Mouse (Mus musculus): ENCODE results near the gene Slc25a3. TPM values are rescaled to one million over a fixed set of nuclear protein-coding genes. Genes with fewer than 3 reads are reported as not detected.

Gene Slc25a3
- polyA plus RNA-seq, 1 experiment from 2014 or later, result 602 TPM

DNA sequence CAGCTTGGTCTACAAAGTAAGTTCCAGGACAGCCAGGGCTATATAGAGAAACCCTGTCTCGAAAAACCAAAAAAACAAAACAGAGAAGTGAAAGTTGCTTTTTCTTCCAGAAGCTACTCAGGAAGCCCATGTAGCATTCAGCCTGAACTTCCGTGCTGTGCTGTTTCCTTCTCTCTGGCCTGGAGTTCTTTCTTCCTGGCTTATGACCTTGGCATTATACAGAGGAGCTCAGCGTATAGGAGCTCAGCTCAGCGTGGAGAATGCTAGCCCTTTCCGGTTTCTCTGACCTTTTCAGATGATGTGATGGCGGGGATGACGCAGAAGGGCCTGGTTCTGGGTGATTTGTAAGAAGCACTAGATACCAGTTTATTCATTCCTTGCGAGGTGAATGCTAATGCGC is 13.5 kb upstream of the Slc25a3 start:
- Histone ChIP-seq H3K4me1 (peaks cover 13% of the 10 kb centered on the region; the same call in 1 of the 2 replicates), H3K9me3 (no peaks in the 10 kb centered on the region), H3K4me3 (no peak overlapping the region), H3K27ac (no peak overlapping the region), H3K27me3 (ENCODE audit: insufficient read depth, poor library complexity, severe bottlenecking) (no peaks in the 10 kb centered on the region), H3K36me3 (no peaks in the 10 kb centered on the region)
- DNase-seq (ENCODE audit: low spot score), result no peak
- 83% methylated on average over 9 of the region's 9 CpGs for WGBS

DNA sequence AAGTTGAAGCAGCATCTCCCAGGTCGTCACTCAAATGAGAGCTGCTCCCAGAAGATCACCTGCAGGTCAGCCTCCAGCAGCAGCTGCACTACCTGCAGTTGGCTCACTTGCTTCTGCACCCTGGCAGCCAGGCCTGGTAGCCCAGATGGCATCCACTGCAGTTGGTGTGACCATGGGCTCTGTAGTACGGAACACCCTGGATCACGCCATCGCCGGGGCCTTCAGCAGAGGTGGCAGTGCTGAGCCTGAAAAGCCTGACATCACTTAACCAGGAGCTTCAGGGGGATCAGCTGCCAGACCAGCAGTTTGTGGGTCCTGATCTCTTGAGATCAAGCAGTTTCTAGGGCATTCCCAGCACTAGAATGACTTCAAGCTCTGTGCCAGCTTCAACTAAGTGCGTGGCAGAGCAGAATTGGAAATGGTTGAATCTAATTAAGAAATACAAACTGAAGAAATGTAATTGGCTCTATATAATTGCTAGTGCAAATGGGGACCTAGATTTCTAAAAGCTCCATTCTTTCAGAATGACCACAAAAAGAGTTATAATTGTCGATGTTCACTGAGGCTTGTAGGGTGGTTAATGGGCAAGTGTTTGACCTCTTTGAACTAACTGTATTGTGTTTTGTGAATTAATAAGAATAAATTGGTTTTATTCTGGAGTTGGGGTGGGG is 11.6 kb upstream of the Slc25a3 start:
- no peak overlapping the region for H3K27ac ChIP-seq
- peaks cover 13% of the 10 kb centered on the region; the same call in 1 of the 2 replicates for H3K4me1 ChIP-seq
- H3K36me3 ChIP-seq, result no peaks in the 10 kb centered on the region
- WGBS, result 89% methylated on average over 7 of the region's 7 CpGs
- no peak overlapping the region for H3K4me3 ChIP-seq
- no peak for DNase-seq (ENCODE audit: low spot score)
- no peaks in the 10 kb centered on the region for H3K9me3 ChIP-seq
- H3K27me3 ChIP-seq (ENCODE audit: insufficient read depth, poor library complexity, severe bottlenecking), result no peaks in the 10 kb centered on the region

DNA sequence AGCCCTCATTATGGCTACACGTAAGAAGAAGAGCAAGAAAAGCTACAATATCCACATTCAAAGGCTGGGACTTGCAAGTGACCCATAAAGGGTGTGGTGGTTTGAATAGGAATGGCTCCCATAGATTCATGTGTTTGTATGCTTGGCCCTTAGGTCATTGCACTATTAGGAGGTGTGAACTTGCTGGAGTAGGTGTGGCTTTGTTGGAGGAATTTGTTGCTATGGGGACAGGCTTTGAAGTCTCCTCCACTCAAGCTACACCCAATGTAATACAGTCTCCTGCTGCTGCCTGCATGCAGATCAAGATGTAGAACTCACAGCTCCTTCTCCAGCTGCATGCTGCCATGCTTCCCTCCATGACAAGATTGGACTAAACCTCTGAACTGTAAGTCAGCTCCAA is 7.7 kb upstream of the Slc25a3 start:
- DNase-seq (ENCODE audit: low spot score), result no peak
- no peak overlapping the region for H3K4me3 ChIP-seq
- H3K9me3 ChIP-seq, result no peaks in the 10 kb centered on the region
- H3K27ac ChIP-seq, result no peak overlapping the region
- WGBS, result 90% methylated on average over 1 of the region's 1 CpGs
- peaks cover 12% of the 10 kb centered on the region; the same call in 1 of the 2 replicates for H3K4me1 ChIP-seq
- H3K27me3 ChIP-seq (ENCODE audit: insufficient read depth, poor library complexity, severe bottlenecking), result no peaks in the 10 kb centered on the region
- no peaks in the 10 kb centered on the region for H3K36me3 ChIP-seq

DNA sequence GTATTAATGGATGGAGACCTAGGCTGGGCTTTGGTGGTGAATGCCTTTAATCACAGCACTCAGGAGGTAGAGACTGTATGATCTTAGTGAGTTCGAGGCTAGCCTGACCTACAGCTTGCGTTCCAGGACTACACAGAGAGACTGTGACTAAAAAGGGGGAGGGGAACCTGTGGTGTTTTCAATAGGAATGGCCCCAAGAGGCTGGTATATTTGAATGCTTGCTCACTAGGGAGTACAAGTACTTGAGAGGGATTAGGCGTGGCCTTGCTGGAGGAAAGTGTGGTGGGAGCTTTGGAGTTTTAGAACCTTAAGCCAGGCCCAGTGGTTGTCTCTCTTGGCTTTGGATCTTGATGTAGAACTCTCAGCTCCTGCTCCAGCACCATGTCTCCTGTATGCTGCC is 6.9 kb upstream of the Slc25a3 start:
- no peaks in the 10 kb centered on the region for H3K36me3 ChIP-seq
- no peak for DNase-seq (ENCODE audit: low spot score)
- no peaks in the 10 kb centered on the region for H3K27me3 ChIP-seq (ENCODE audit: insufficient read depth, poor library complexity, severe bottlenecking)
- peaks cover 13% of the 10 kb centered on the region; the same call in 1 of the 2 replicates for H3K4me1 ChIP-seq
- no peak overlapping the region for H3K4me3 ChIP-seq
- no peaks in the 10 kb centered on the region for H3K9me3 ChIP-seq
- 81% methylated on average over 3 of the region's 3 CpGs for WGBS
- H3K27ac ChIP-seq, result no peak overlapping the region

DNA sequence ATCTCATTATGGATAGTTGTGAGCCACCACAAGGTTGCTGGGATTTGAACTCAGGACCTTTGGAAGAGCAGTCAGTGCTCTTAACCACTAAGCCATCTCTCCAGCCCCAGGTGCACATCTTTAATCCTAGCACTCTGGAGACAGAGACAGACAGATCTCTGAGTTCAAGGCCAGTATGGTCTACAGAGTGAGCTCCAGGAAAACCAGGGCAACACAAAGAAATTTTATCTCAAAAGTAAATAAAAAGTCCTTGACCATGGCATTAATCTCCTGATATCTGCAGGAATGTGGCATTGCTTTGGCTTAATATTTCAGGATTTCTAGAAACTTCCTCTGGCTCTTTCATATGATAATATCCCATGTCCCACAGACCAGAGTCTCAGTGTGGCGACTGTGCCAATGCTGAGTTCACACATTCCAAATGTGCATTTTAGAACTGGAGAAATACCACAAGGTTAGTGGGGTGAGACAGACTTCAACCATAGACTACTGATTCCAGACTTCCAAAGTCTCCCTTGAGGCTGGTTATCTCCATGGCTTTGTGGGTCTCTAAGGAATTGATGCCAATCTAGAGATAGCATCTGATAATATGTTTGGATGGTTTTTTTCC is 4.8 kb upstream of the Slc25a3 start:
- DNase-seq (ENCODE audit: low spot score), result no peak
- H3K4me3 ChIP-seq, result no peak overlapping the region
- H3K36me3 ChIP-seq, result no peaks in the 10 kb centered on the region
- 83% methylated on average over 1 of the region's 1 CpGs for WGBS
- H3K27me3 ChIP-seq (ENCODE audit: insufficient read depth, poor library complexity, severe bottlenecking), result no peaks in the 10 kb centered on the region
- peaks cover 13% of the 10 kb centered on the region; the same call in 1 of the 2 replicates for H3K4me1 ChIP-seq
- no peak overlapping the region for H3K27ac ChIP-seq
- H3K9me3 ChIP-seq, result no peaks in the 10 kb centered on the region

DNA sequence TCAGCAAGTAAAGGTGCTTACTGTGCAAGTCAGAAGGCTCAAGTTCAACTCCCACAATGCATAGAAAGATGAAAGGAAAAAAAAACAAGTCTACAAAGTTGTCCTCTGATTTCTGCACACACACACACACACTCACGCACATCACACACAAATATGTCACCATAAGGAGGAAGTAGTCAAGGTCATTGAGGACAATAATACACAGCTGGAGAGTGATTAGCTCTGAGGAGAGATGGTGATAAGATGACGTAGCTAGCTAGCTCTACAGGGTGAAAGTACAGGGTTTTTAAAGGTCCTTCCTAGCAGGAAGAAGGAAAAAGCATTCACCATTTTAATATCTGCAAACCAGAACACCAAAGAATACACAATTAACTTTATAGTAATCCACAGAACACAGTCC is 3.5 kb upstream of the Slc25a3 start:
- no peak for DNase-seq (ENCODE audit: low spot score)
- peak overlapping the region; percentile 81 for H3K27ac ChIP-seq
- 33% methylated on average over 2 of the region's 2 CpGs for WGBS
- H3K9me3 ChIP-seq, result no peaks in the 10 kb centered on the region
- no peaks in the 10 kb centered on the region for H3K27me3 ChIP-seq (ENCODE audit: insufficient read depth, poor library complexity, severe bottlenecking)
- no peak overlapping the region for H3K4me3 ChIP-seq
- H3K36me3 ChIP-seq, result no peaks in the 10 kb centered on the region
- H3K4me1 ChIP-seq, result peaks cover 13% of the 10 kb centered on the region; the same call in 1 of the 2 replicates

DNA sequence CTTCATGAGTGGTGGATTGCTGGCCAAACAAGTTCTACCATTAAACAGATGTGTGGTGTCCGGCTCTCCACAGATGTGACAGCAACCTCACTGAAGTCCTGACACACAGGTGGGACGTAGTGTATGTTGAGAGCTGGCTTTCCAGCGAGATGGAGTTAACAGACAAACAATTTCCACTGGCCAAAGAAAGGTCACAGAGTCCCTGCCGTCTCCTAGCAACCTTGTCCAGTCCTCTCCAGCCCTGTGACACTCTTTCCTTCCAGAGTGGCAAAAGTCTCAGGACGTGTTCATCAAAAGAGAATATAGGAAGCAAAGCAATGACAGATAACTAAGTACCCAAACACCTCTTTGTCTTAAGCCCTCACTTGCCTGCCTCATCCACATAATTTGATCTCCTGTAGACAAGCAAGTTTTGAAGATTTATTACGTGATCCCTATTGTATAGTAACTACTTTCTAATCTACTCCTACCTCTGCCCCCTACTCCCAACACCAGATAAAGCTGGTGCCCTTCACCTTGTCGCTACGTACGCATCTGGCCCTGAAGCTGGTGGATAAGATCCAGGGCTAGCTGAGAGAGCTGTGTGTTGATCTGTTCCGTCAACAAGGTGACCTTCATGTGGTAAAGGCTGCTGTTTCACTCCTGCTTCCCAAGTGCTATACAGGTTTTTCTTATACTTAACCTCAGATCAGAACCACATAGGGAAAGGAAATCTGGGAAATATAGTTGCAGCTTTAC is 2.9 kb upstream of the Slc25a3 start:
- H3K27ac ChIP-seq, result peak overlapping the region; percentile 81
- no peak overlapping the region for H3K4me3 ChIP-seq
- H3K9me3 ChIP-seq, result no peaks in the 10 kb centered on the region
- peaks cover 16% of the 10 kb centered on the region for H3K4me1 ChIP-seq
- no peak for DNase-seq (ENCODE audit: low spot score)
- H3K27me3 ChIP-seq (ENCODE audit: insufficient read depth, poor library complexity, severe bottlenecking), result no peaks in the 10 kb centered on the region
- WGBS, result 39% methylated on average over 10 of the region's 10 CpGs
- peaks cover 4% of the 10 kb centered on the region for H3K36me3 ChIP-seq

DNA sequence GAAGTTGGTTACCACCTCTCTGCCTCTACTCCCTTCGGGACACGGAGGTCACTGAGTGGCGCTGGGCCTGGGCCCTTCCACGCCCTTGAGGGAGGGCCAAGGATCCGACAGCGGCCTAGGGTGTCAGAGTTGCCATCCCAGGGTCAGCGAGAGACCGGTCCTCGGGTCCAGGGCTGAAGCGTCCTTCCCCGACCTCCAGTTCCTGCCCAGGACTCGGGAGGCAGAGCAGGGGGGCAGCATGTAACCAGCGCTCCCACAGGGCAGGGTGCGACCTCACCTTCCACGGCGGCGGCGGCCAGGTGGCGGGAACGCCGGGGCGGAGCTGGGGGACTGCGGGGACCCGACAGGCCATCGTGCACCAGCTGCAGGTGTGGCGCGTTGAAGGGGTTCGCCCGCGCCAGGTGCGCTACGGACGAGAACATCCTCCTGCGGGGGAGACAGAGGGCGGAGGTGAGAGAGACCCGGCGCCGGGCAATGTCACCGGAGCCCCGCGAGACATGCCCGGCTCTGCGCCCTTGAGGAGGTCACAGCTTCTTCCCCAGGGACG is 505 bp downstream of the Slc25a3 start:
- H3K4me3 ChIP-seq, result peak overlapping the region; percentile 100
- WGBS, result 0% methylated on average over 41 of the region's 44 CpGs
- DNase-seq (ENCODE audit: low spot score), result no peak

DNA sequence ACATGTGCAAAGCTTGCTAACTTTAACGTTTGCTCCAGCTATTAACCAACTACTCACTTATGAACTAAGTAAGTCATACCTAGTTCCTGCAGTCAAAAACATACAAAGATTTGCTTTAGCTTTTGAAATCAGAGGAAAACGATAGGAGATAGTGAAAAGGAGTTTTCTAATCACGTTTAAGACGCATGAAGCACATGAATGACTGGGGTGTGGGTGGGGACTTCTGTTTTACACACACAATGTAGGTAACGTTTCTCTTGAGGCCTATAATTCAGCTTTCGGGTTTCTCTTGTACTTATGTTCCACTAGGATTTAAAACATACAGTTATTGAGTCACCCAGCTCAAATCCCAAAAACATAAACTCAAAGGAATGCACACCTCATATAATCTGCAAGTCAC is 1.2 kb downstream of the Slc25a3 start:
- DNase-seq (ENCODE audit: low spot score), result no peak
- WGBS, result 31% methylated on average over 6 of the region's 6 CpGs
- Histone ChIP-seq H3K27me3 (ENCODE audit: insufficient read depth, poor library complexity, severe bottlenecking) (no peaks in the 10 kb centered on the region), H3K27ac (peak overlapping the region; percentile 100; the same call in 1 of the 2 replicates), H3K9me3 (no peaks in the 10 kb centered on the region), H3K36me3 (peaks cover 45% of the 10 kb centered on the region), H3K4me3 (peak overlapping the region; percentile 100), H3K4me1 (peaks cover 22% of the 10 kb centered on the region)

More for the DNA sequence above, 505 bp downstream of the Slc25a3 start:
- H3K27me3 ChIP-seq (ENCODE audit: insufficient read depth, poor library complexity, severe bottlenecking), result no peaks in the 10 kb centered on the region
- no peaks in the 10 kb centered on the region for H3K9me3 ChIP-seq
- H3K27ac ChIP-seq, result peak overlapping the region; percentile 100
- peaks cover 24% of the 10 kb centered on the region for H3K4me1 ChIP-seq
- peaks cover 38% of the 10 kb centered on the region for H3K36me3 ChIP-seq

DNA sequence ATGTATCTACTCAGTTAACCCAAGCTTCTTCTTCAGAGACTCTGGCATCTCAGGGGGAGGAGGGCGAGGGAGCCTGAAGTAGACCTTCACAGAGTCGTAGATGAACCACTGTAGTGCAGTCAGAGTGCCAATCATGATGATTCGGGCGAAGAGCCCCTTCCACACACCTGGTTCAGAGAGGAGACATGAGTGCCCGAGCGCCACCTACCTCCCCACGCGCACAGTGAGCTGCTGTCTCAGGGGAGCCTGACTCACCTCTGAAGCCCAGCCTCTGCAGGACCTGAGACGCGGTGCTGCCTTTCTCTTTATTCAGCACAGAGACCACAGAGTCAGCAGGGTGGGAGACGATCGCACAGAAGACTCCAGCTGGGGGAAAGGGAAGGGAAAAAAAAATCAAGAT is 6.9 kb downstream of the Slc25a3 start:
- no peak overlapping the region for H3K4me3 ChIP-seq
- H3K27me3 ChIP-seq (ENCODE audit: insufficient read depth, poor library complexity, severe bottlenecking), result no peaks in the 10 kb centered on the region
- WGBS, result 90% methylated on average over 12 of the region's 12 CpGs
- H3K4me1 ChIP-seq, result peaks cover 10% of the 10 kb centered on the region; the same call in 1 of the 2 replicates
- DNase-seq (ENCODE audit: low spot score), result no peak
- H3K36me3 ChIP-seq, result peaks cover 100% of the 10 kb centered on the region
- no peak overlapping the region for H3K27ac ChIP-seq
- H3K9me3 ChIP-seq, result no peaks in the 10 kb centered on the region

DNA sequence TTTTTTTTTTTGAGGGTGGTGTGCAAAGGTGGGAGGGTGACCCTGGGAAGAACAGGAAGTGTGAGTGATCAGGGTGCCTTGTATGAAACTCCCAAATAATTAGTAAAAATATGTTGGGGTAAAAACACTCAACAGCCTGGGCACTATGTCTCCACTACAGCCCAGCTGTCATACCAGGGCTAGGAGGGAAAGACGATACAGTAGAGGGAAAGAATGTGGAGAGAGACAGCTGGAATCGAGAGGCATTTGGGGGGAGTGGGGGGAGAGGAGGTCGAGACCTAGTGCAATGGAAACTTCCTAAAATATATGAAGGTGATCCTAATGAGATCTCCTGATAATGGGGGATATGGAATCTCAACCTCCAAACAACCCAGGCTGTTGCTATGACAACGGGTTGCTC is 14.0 kb downstream of the Slc25a3 start:
- H3K9me3 ChIP-seq, result no peaks in the 10 kb centered on the region
- H3K4me1 ChIP-seq, result no peaks in the 10 kb centered on the region
- H3K27ac ChIP-seq, result no peak overlapping the region
- peak; percentile 25 for DNase-seq (ENCODE audit: low spot score)
- no peaks in the 10 kb centered on the region for H3K27me3 ChIP-seq (ENCODE audit: insufficient read depth, poor library complexity, severe bottlenecking)
- H3K4me3 ChIP-seq, result no peak overlapping the region
- WGBS, result 74% methylated on average over 4 of the region's 4 CpGs
- peaks cover 31% of the 10 kb centered on the region for H3K36me3 ChIP-seq

DNA sequence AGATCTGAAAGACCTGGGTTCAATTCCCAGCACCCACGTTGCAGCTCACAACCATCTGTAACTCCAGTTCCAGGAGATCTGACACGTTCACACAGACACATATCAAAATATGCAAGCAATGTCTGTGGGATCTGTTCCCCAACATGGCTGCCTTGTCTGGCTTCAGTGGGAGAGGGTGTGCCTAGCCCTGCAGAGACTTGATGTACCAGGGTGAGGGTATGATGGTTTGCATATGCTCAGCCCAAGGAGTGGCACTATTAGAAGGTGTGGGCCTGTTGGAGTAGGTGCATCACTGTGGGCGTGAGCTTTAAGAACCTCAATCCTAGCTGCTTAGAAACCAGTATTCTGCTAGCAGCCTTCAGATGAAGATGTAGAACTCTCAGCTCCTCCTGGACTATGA is 17.9 kb downstream of the Slc25a3 start:
- WGBS, result 81% methylated on average over 3 of the region's 3 CpGs
- Histone ChIP-seq H3K4me1 (no peaks in the 10 kb centered on the region), H3K4me3 (no peak overlapping the region), H3K27me3 (ENCODE audit: insufficient read depth, poor library complexity, severe bottlenecking) (no peaks in the 10 kb centered on the region), H3K36me3 (peaks cover 14% of the 10 kb centered on the region), H3K27ac (no peak overlapping the region), H3K9me3 (no peaks in the 10 kb centered on the region)
- DNase-seq (ENCODE audit: low spot score), result peak; percentile 54

All from heart, embryonic 10.5 days (tissue).